Mouse (Mus musculus): ENCODE data around the gene Cdc20b. TPM values are rescaled to one million over a fixed set of nuclear protein-coding genes. Genes with fewer than 3 reads are reported as not detected.

Cdc20b gene
- polyA plus RNA-seq, 1 experiment from 2014 or later, result 0.75 TPM

MicroRNAs encoded within 50 kb of the gene (microRNA counts, 519-probe panel; counts per million panel counts)
- microRNA mmu-miR-449a (not detected), microRNA mmu-miR-449b (not detected), microRNA mmu-miR-449c (not detected)

Small RNA genes within 50 kb of the gene (microRNA-seq; reads per million reads assigned to microRNA genes)
- gene Mir449a (630 reads per million, percentile 75 among the genes with 10 or more reads in this experiment), gene Mir449b (1.8 reads per million, percentile 8 among the genes with 10 or more reads in this experiment), gene Mir449c (1.5 reads per million, percentile 3 among the genes with 10 or more reads in this experiment)

Other genes with a start within 250 kb of the Cdc20b start
- gene Plpp1, start 234.3 kb upstream of the Cdc20b start, polyA plus RNA-seq (2014; fragmentation: Nextera tagmentation; extraction: Ambion mirVana), result 48.3 and 57.7 TPM in 2 replicates
- gene Mtrex, start 107.7 kb upstream of the Cdc20b start, polyA plus RNA-seq (2014; fragmentation: Nextera tagmentation; extraction: Ambion mirVana), result 51.3 and 69.5 TPM in 2 replicates
- 29.0 and 30.9 TPM in 2 replicates for gene Dhx29, start 107.7 kb upstream of the Cdc20b start, polyA plus RNA-seq (2014; fragmentation: Nextera tagmentation; extraction: Ambion mirVana)
- 0.57 and 0.58 TPM in 2 replicates for gene Ccno, start 47.3 kb upstream of the Cdc20b start, polyA plus RNA-seq (2014; fragmentation: Nextera tagmentation; extraction: Ambion mirVana)
- 0.22 and 0.27 TPM in 2 replicates for gene Mcidas, start 41.3 kb upstream of the Cdc20b start, polyA plus RNA-seq (2014; fragmentation: Nextera tagmentation; extraction: Ambion mirVana)
- 35.3 and 53.0 TPM in 2 replicates for gene Gpx8, start 11.3 kb downstream of the Cdc20b start, polyA plus RNA-seq (2014; fragmentation: Nextera tagmentation; extraction: Ambion mirVana)
- not detected in 2 replicates for gene Gzma, start 65.9 kb downstream of the Cdc20b start, polyA plus RNA-seq (2014; fragmentation: Nextera tagmentation; extraction: Ambion mirVana)
- 0.13 and 0.26 TPM in 2 replicates for gene Esm1, start 174.5 kb downstream of the Cdc20b start, polyA plus RNA-seq (2014; fragmentation: Nextera tagmentation; extraction: Ambion mirVana)
- gene Gzmk, start 190.8 kb downstream of the Cdc20b start, polyA plus RNA-seq (2014; fragmentation: Nextera tagmentation; extraction: Ambion mirVana), result not detected in 2 replicates

Data from midbrain, embryonic 14.5 days (tissue).